Mouse (Mus musculus): ENCODE data around the gene Mybphl. TPM values are rescaled to one million over a fixed set of nuclear protein-coding genes. Genes with fewer than 3 reads are reported as not detected.

Gene Mybphl
- polyA plus RNA-seq, 1 experiment from 2014 or later: 0.75 TPM

GRCm38 (mm10) chr3:108345855-108346254 lies 18.9 kb upstream of the Mybphl start:
- Histone ChIP-seq H3K4me1 (ENCODE audit: insufficient read depth) (no peaks in the 10 kb centered on the region), H3K36me3 (ENCODE audit: insufficient read depth) (peaks cover 59% of the 10 kb centered on the region), H3K9me3 (ENCODE audit: low read depth, low read length) (no peaks in the 10 kb centered on the region), H3K4me3 (ENCODE audit: low read depth, low read length) (no peak overlapping the region), H3K9ac (no peak overlapping the region), H3K4me2 (no peak overlapping the region), H3K27me3 (ENCODE audit: insufficient read depth, low read length) (no peaks in the 10 kb centered on the region), H3K27ac (ENCODE audit: low read depth) (no peak overlapping the region)
- 75% methylated on average over 7 of the region's 7 CpGs for WGBS
- TF ChIP-seq CTCF (IDR thresholded peaks at IDR 0.05; ENCODE audit: low read depth): no peak
- DNase-seq: no peak
- ATAC-seq (ENCODE audit: insufficient read depth): no peak

- H3K27ac ChIP-seq (ENCODE audit: low read depth): no peak overlapping the region
- no peak overlapping the region for H3K4me2 ChIP-seq
- WGBS: 71% methylated on average over 9 of the region's 9 CpGs
- H3K9ac ChIP-seq: no peak overlapping the region
- no peaks in the 10 kb centered on the region for H3K4me1 ChIP-seq (ENCODE audit: insufficient read depth)
- TF ChIP-seq CTCF (IDR thresholded peaks at IDR 0.05; ENCODE audit: low read depth): no peak
- ATAC-seq (ENCODE audit: insufficient read depth) (no peak), DNase-seq (no peak)
- no peaks in the 10 kb centered on the region for H3K27me3 ChIP-seq (ENCODE audit: insufficient read depth, low read length)
- H3K4me3 ChIP-seq (ENCODE audit: low read depth, low read length): no peak overlapping the region
- H3K9me3 ChIP-seq (ENCODE audit: low read depth, low read length): no peaks in the 10 kb centered on the region
- peaks cover 54% of the 10 kb centered on the region for H3K36me3 ChIP-seq (ENCODE audit: insufficient read depth)
Measured at GRCm38 (mm10) chr3:108348376-108348775, 16.3 kb upstream of the Mybphl start.

- Histone ChIP-seq H3K9me3 (ENCODE audit: low read depth, low read length) (no peaks in the 10 kb centered on the region), H3K27ac (ENCODE audit: low read depth) (no peak overlapping the region), H3K4me1 (ENCODE audit: insufficient read depth) (no peaks in the 10 kb centered on the region), H3K27me3 (ENCODE audit: insufficient read depth, low read length) (no peaks in the 10 kb centered on the region), H3K4me2 (no peak overlapping the region), H3K36me3 (ENCODE audit: insufficient read depth) (peaks cover 62% of the 10 kb centered on the region), H3K9ac (no peak overlapping the region), H3K4me3 (ENCODE audit: low read depth, low read length) (no peak overlapping the region)
- WGBS: 87% methylated on average over 3 of the region's 3 CpGs
- ATAC-seq (ENCODE audit: insufficient read depth): no peak
- DNase-seq: no peak
- TF ChIP-seq CTCF (IDR thresholded peaks at IDR 0.05; ENCODE audit: low read depth): no peak
Measured at GRCm38 (mm10) chr3:108355245-108355644, 9.5 kb upstream of the Mybphl start.

GRCm38 (mm10) chr3:108357051-108357450 lies 7.7 kb upstream of the Mybphl start:
- H3K9ac ChIP-seq: no peak overlapping the region
- TF ChIP-seq CTCF (IDR thresholded peaks at IDR 0.05; ENCODE audit: low read depth): no peak
- ATAC-seq (ENCODE audit: insufficient read depth): no peak
- WGBS: 87% methylated on average over 10 of the region's 10 CpGs
- no peak for DNase-seq
- H3K9me3 ChIP-seq (ENCODE audit: low read depth, low read length): no peaks in the 10 kb centered on the region
- H3K4me3 ChIP-seq (ENCODE audit: low read depth, low read length): no peak overlapping the region
- H3K27me3 ChIP-seq (ENCODE audit: insufficient read depth, low read length): no peaks in the 10 kb centered on the region
- H3K27ac ChIP-seq (ENCODE audit: low read depth): no peak overlapping the region
- peaks cover 48% of the 10 kb centered on the region for H3K36me3 ChIP-seq (ENCODE audit: insufficient read depth)
- no peak overlapping the region for H3K4me2 ChIP-seq
- H3K4me1 ChIP-seq (ENCODE audit: insufficient read depth): no peaks in the 10 kb centered on the region

GRCm38 (mm10) chr3:108358445-108358844 lies 6.3 kb upstream of the Mybphl start:
- no peaks in the 10 kb centered on the region for H3K4me1 ChIP-seq (ENCODE audit: insufficient read depth)
- 62% methylated on average over 6 of the region's 6 CpGs for WGBS
- H3K27me3 ChIP-seq (ENCODE audit: insufficient read depth, low read length): no peaks in the 10 kb centered on the region
- H3K4me2 ChIP-seq: no peak overlapping the region
- H3K36me3 ChIP-seq (ENCODE audit: insufficient read depth): peaks cover 42% of the 10 kb centered on the region
- no peak overlapping the region for H3K4me3 ChIP-seq (ENCODE audit: low read depth, low read length)
- no peak overlapping the region for H3K9ac ChIP-seq
- no peak overlapping the region for H3K27ac ChIP-seq (ENCODE audit: low read depth)
- DNase-seq (no peak), ATAC-seq (ENCODE audit: insufficient read depth) (no peak)
- no peaks in the 10 kb centered on the region for H3K9me3 ChIP-seq (ENCODE audit: low read depth, low read length)
- TF ChIP-seq CTCF (IDR thresholded peaks at IDR 0.05; ENCODE audit: low read depth): no peak

- TF ChIP-seq CTCF (IDR thresholded peaks at IDR 0.05; ENCODE audit: low read depth): no peak
- Histone ChIP-seq H3K27ac (ENCODE audit: low read depth) (peak overlapping the region; percentile 66; the same call in 1 of the 2 replicates), H3K4me2 (no peak overlapping the region), H3K9ac (peak overlapping the region; percentile 13; the same call in 1 of the 2 replicates), H3K36me3 (ENCODE audit: insufficient read depth) (peaks cover 21% of the 10 kb centered on the region), H3K27me3 (ENCODE audit: insufficient read depth, low read length) (no peaks in the 10 kb centered on the region), H3K9me3 (ENCODE audit: low read depth, low read length) (no peaks in the 10 kb centered on the region), H3K4me3 (ENCODE audit: low read depth, low read length) (no peak overlapping the region), H3K4me1 (ENCODE audit: insufficient read depth) (0 out of 2 replicates have a peak, but pooled peaks cover 3% of the 10 kb centered on the region)
- peak; percentile 45 for DNase-seq
- 11% methylated on average over 7 of the region's 7 CpGs for WGBS
- ATAC-seq (ENCODE audit: insufficient read depth): 0 out of 2 replicates have a peak, but pooled peaks have one; percentile 25
Measured at GRCm38 (mm10) chr3:108360894-108361293, 3.8 kb upstream of the Mybphl start.

GRCm38 (mm10) chr3:108363626-108364025 lies 1.1 kb upstream of the Mybphl start:
- no peaks in the 10 kb centered on the region for H3K27me3 ChIP-seq (ENCODE audit: insufficient read depth, low read length)
- H3K9ac ChIP-seq: no peak overlapping the region
- DNase-seq: no peak
- H3K4me3 ChIP-seq (ENCODE audit: low read depth, low read length): no peak overlapping the region
- H3K4me1 ChIP-seq (ENCODE audit: insufficient read depth): 0 out of 2 replicates have a peak, but pooled peaks cover 3% of the 10 kb centered on the region
- no peak for ATAC-seq (ENCODE audit: insufficient read depth)
- H3K9me3 ChIP-seq (ENCODE audit: low read depth, low read length): no peaks in the 10 kb centered on the region
- H3K36me3 ChIP-seq (ENCODE audit: insufficient read depth): 0 out of 2 replicates have a peak, but pooled peaks cover 2% of the 10 kb centered on the region
- H3K27ac ChIP-seq (ENCODE audit: low read depth): no peak overlapping the region
- 50% methylated on average over 3 of the region's 3 CpGs for WGBS
- no peak overlapping the region for H3K4me2 ChIP-seq
- no peak for TF ChIP-seq CTCF (IDR thresholded peaks at IDR 0.05; ENCODE audit: low read depth)

All from lung, embryonic 14.5 days (tissue).